Mouse (Mus musculus): ENCODE results near the gene Mcf2l. TPM values are rescaled to one million over a fixed set of nuclear protein-coding genes. Genes with fewer than 3 reads are reported as not detected.

Mcf2l gene
- total and polyA plus RNA-seq, 2 experiments from 2014 or later = 6.6 to 22.9 TPM

DNA sequence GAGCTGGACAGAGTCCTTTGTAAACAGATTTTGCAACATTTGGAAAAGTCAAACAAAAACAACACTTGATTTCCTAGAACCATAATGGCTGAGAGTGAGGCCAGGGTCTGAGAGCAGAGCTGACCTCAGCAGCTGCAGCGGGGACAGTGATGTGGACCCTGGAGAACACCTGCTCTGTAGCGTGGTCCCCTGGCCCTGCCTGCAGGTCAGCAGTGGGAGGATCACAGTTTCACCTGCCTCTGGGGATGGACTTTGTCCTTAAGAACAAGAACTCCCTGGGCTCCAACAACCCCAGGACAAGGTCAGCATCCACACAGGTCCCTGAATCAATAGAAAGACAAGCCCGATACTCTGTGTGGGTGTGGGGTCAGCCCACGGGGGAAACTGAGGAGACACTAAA lies 183.7 kb downstream of the Mcf2l start:
- H3K4me1 ChIP-seq (ENCODE audit: control insufficient read depth, insufficient read depth) = no peaks in the 10 kb centered on the region
- no peaks in the 10 kb centered on the region for H3K36me3 ChIP-seq (replicated peaks; ENCODE audit: control insufficient read depth, insufficient read depth, low read length)
- no peak overlapping the region for H3K4me3 ChIP-seq (ENCODE audit: low read depth, low read length)
- ATAC-seq (ENCODE audit: insufficient read depth, low read depth) (no peak), DNase-seq (ENCODE audit: low spot score) (no peak)
- H3K9ac ChIP-seq (replicated peaks; ENCODE audit: low read depth, low read length) = no peak overlapping the region
- H3K27ac ChIP-seq (ENCODE audit: low read depth) = no peak overlapping the region
- no peaks in the 10 kb centered on the region for H3K9me3 ChIP-seq (replicated peaks; ENCODE audit: control insufficient read depth, low read length)
- TF ChIP-seq EP300 (IDR thresholded peaks at IDR 0.05; ENCODE audit: low read depth) (no peak), CTCF (IDR thresholded peaks at IDR 0.05; ENCODE audit: low read depth) (no peak)
- WGBS = 81% methylated on average over 4 of the region's 4 CpGs
- H3K4me2 ChIP-seq (ENCODE audit: low read depth, low read length) = no peak overlapping the region
- no peaks in the 10 kb centered on the region for H3K27me3 ChIP-seq (ENCODE audit: control insufficient read depth, insufficient read depth, low read length)

DNA sequence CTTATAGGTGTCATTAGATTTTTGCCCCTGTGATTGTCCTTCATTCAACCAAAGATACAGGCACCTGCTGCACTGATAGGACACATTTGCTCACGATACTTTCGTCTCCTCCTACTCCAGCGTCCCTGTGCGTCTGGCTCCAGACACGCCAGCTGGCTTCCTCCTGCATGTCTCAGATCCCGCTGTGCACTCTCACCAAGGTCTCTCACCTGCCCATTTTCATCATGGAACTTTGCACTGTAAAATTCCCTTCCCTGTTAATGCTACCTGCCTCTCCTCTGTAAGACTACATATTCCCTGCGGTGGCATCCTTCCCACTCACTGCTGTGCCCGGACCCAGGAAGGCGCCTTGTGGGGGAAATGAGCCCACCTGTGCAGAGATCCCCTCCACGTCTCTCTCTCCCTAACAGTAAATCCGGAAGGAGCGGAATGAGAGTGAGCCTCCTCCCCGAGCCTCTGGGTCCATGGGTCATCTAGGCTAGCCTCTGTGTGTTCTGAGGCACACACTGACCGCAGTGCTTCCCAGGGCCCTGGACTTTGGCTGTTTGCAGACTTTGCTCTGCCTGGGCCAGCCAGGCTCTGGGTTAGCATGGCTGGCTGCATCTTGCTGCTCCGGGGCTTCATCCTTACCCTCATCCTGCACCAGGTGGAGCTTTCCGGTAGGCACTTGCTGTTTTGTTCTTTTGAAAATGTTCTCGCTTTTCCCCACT lies 187.0 kb downstream of the Mcf2l start, which contains the start of gene Proz:
Proz (plus strand) TSS at position 474 of the 710 bp plus-strand sequence.
- DNase-seq (ENCODE audit: low spot score) (no peak), ATAC-seq (ENCODE audit: insufficient read depth, low read depth) (no peak)
- Histone ChIP-seq H3K9me3 (replicated peaks; ENCODE audit: control insufficient read depth, low read length) (no peaks in the 10 kb centered on the region), H3K4me2 (ENCODE audit: low read depth, low read length) (no peak within 1 kb of the TSS), H3K27me3 (ENCODE audit: control insufficient read depth, insufficient read depth, low read length) (no peaks in the 10 kb centered on the region), H3K9ac (replicated peaks; ENCODE audit: low read depth, low read length) (no peak within 1 kb of the TSS), H3K27ac (ENCODE audit: low read depth) (no peak within 1 kb of the TSS), H3K4me3 (ENCODE audit: low read depth, low read length) (no peak within 1 kb of the TSS), H3K36me3 (replicated peaks; ENCODE audit: control insufficient read depth, insufficient read depth, low read length) (no peaks in the 10 kb centered on the region), H3K4me1 (ENCODE audit: control insufficient read depth, insufficient read depth) (no peaks in the 10 kb centered on the region)
- WGBS = 67% methylated on average over 17 of the region's 17 CpGs
- no peak for TF ChIP-seq CTCF (IDR thresholded peaks at IDR 0.05; ENCODE audit: low read depth)
- TF ChIP-seq EP300 (IDR thresholded peaks at IDR 0.05; ENCODE audit: low read depth) = no peak

DNA sequence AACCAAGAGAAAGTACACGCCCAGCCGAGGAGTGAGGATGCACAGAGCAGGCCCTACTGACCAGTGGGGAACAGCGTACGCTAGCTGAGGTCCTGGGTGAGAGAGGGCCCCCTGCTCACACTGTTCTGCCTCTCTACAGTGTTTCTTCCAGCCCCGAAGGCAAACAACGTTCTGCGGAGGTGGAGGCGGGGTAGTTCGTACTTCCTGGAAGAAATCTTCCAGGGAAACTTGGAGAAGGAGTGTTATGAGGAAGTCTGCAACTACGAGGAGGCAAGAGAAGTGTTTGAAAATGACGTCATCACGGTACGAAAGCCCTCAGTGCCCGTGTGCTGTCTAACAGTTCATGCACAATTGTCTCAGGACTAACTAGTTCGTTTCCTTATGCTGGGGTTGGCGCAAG lies 189.5 kb downstream of the Mcf2l start:
- ATAC-seq (ENCODE audit: insufficient read depth, low read depth) (no peak), DNase-seq (ENCODE audit: low spot score) (no peak)
- Histone ChIP-seq H3K36me3 (replicated peaks; ENCODE audit: control insufficient read depth, insufficient read depth, low read length) (no peaks in the 10 kb centered on the region), H3K4me3 (ENCODE audit: low read depth, low read length) (no peak overlapping the region), H3K9me3 (replicated peaks; ENCODE audit: control insufficient read depth, low read length) (no peaks in the 10 kb centered on the region), H3K9ac (replicated peaks; ENCODE audit: low read depth, low read length) (no peak overlapping the region), H3K4me2 (ENCODE audit: low read depth, low read length) (no peak overlapping the region), H3K27me3 (ENCODE audit: control insufficient read depth, insufficient read depth, low read length) (no peaks in the 10 kb centered on the region), H3K4me1 (ENCODE audit: control insufficient read depth, insufficient read depth) (no peaks in the 10 kb centered on the region), H3K27ac (ENCODE audit: low read depth) (no peak overlapping the region)
- TF ChIP-seq EP300 (IDR thresholded peaks at IDR 0.05; ENCODE audit: low read depth) (no peak), CTCF (IDR thresholded peaks at IDR 0.05; ENCODE audit: low read depth) (no peak)
- WGBS = 70% methylated on average over 16 of the region's 16 CpGs

Small RNA genes lying within 50 kb of the gene (microRNA-seq; reads per million reads assigned to microRNA genes)
- gene Gm38671 = not detected

Other genes starting within 250 kb of the Mcf2l start
- 22.4 and 48.8 TPM in 2 replicates for gene Tubgcp3, start 201.6 kb upstream of the Mcf2l start, total RNA-seq (2014; rRNA removed; ENCODE audit: low replicate concordance)
- gene Tubgcp3, start 201.6 kb upstream of the Mcf2l start, polyA plus RNA-seq (2015; fragmentation: Nextera tagmentation; extraction: Ambion mirVana) = 12.2 and 14.2 TPM in 2 replicates
- 77.4 and 81.7 TPM in 2 replicates for gene Atp11a, start 116.8 kb upstream of the Mcf2l start, total RNA-seq (2014; rRNA removed; ENCODE audit: low replicate concordance)
- 8.4 and 10.5 TPM in 2 replicates for gene Atp11a, start 116.8 kb upstream of the Mcf2l start, polyA plus RNA-seq (2015; fragmentation: Nextera tagmentation; extraction: Ambion mirVana)
- not detected in 2 replicates for gene F7, start 152.2 kb downstream of the Mcf2l start, total RNA-seq (2014; rRNA removed; ENCODE audit: low replicate concordance)
- gene F7, start 152.2 kb downstream of the Mcf2l start, polyA plus RNA-seq (2015; fragmentation: Nextera tagmentation; extraction: Ambion mirVana) = not detected in 2 replicates
- gene F10, start 163.5 kb downstream of the Mcf2l start, total RNA-seq (2014; rRNA removed; ENCODE audit: low replicate concordance) = 0.19 TPM in 1 of 2 replicates, not detected in the other
- gene F10, start 163.5 kb downstream of the Mcf2l start, polyA plus RNA-seq (2015; fragmentation: Nextera tagmentation; extraction: Ambion mirVana) = 0.22 and 0.37 TPM in 2 replicates
- not detected in 2 replicates for gene Proz, start 187.1 kb downstream of the Mcf2l start, total RNA-seq (2014; rRNA removed; ENCODE audit: low replicate concordance)
- gene Proz, start 187.1 kb downstream of the Mcf2l start, polyA plus RNA-seq (2015; fragmentation: Nextera tagmentation; extraction: Ambion mirVana) = 0.10 TPM in 2 replicates
- 8.2 and 13.1 TPM in 2 replicates for gene Pcid2, start 231.7 kb downstream of the Mcf2l start, total RNA-seq (2014; rRNA removed; ENCODE audit: low replicate concordance)
- 12.4 TPM in 2 replicates for gene Pcid2, start 231.7 kb downstream of the Mcf2l start, polyA plus RNA-seq (2015; fragmentation: Nextera tagmentation; extraction: Ambion mirVana)
- gene Cul4a, start 231.8 kb downstream of the Mcf2l start, total RNA-seq (2014; rRNA removed; ENCODE audit: low replicate concordance) = 140 and 158 TPM in 2 replicates
- 81.4 and 88.2 TPM in 2 replicates for gene Cul4a, start 231.8 kb downstream of the Mcf2l start, polyA plus RNA-seq (2015; fragmentation: Nextera tagmentation; extraction: Ambion mirVana)

All from heart, postnatal 0 days (tissue).